Mouse (Mus musculus): ENCODE measurements around the gene Palm2.

The Palm2 gene

GRCm38 (mm10) chr4:57567666-57568206, 133.7 kb downstream of the Palm2 start, which contains the start of gene Pakap:
Gene Pakap (plus strand): TSS chr4:57568179.
- Histone ChIP-seq H3K27me3 (ENCODE audit: insufficient read depth, low read length) (peaks cover 62% of the 10 kb centered on the region), H3K4me3 (replicated peaks; ENCODE audit: low read length) (peak within 1 kb of the TSS; percentile 79), H3K4me1 (replicated peaks; ENCODE audit: low read depth, low read length) (peaks cover 10% of the 10 kb centered on the region), H3K9me3 (ENCODE audit: low read length) (no peaks in the 10 kb centered on the region), H3K36me3 (ENCODE audit: insufficient read depth, low read length) (no peaks in the 10 kb centered on the region)
- TF ChIP-seq CTCF (conservative IDR thresholded peaks at IDR 0.05; ENCODE audit: low read length) (no peak), NANOG (IDR thresholded peaks at IDR 0.05; ENCODE audit: borderline replicate concordance, low read length) (no peak), POU5F1 (IDR thresholded peaks at IDR 0.05; ENCODE audit: borderline replicate concordance, low read length) (no peak)

DNA sequence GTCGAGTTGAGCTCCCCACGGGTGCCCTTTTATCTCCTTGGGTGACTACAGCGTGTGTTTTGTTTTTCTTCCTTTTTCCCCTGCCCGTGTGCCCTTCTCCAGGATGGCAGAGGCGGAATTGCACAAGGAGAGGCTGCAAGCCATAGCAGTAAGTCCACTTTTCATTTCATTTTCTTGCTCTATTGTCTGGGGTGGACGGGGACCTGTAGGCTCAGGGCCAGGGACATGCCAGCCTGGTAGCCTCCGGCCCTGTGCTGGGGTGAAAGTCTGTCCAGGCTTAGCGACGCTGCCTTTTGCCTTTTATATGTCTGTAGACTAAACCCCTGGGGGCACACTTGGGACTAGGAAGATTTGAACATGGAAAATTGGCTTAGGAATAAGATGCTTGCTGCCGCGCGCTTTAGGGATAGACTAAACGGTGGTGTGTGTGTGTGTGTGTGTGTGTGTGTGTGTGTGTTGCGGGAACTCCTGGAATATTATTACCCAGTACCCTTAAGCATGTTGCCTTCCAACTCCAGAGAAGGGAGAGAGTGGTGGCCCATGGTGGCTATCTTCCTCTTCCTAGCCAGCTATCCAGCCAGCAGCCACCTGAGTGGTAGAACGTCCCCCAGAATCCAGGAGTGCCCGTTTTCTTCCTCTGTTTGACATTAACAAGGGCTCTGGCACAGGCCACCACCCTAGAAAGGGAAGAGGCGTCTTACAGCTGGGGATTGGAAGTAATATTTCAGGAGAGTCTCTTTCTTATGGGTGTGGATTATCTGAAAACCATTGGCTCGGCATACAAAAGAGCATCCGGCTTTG, 134.4 kb downstream of the Palm2 start:
- TF ChIP-seq CTCF (conservative IDR thresholded peaks at IDR 0.05; ENCODE audit: low read length), result no peak
- TF ChIP-seq NANOG (IDR thresholded peaks at IDR 0.05; ENCODE audit: borderline replicate concordance, low read length), result no peak
- no peak for TF ChIP-seq POU5F1 (IDR thresholded peaks at IDR 0.05; ENCODE audit: borderline replicate concordance, low read length)
- no peaks in the 10 kb centered on the region for H3K36me3 ChIP-seq (ENCODE audit: insufficient read depth, low read length)
- no peaks in the 10 kb centered on the region for H3K9me3 ChIP-seq (ENCODE audit: low read length)
- peak overlapping the region; percentile 79 for H3K4me3 ChIP-seq (replicated peaks; ENCODE audit: low read length)
- H3K27me3 ChIP-seq (ENCODE audit: insufficient read depth, low read length), result peaks cover 62% of the 10 kb centered on the region
- H3K4me1 ChIP-seq (replicated peaks; ENCODE audit: low read depth, low read length), result peaks cover 10% of the 10 kb centered on the region

- peaks cover 62% of the 10 kb centered on the region for H3K27me3 ChIP-seq (ENCODE audit: insufficient read depth, low read length)
- no peak overlapping the region for H3K4me3 ChIP-seq (replicated peaks; ENCODE audit: low read length)
- no peaks in the 10 kb centered on the region for H3K36me3 ChIP-seq (ENCODE audit: insufficient read depth, low read length)
- H3K9me3 ChIP-seq (ENCODE audit: low read length), result no peaks in the 10 kb centered on the region
- H3K4me1 ChIP-seq (replicated peaks; ENCODE audit: low read depth, low read length), result peaks cover 10% of the 10 kb centered on the region
- TF ChIP-seq CTCF (conservative IDR thresholded peaks at IDR 0.05; ENCODE audit: low read length), result no peak
- no peak for TF ChIP-seq POU5F1 (IDR thresholded peaks at IDR 0.05; ENCODE audit: borderline replicate concordance, low read length)
- TF ChIP-seq NANOG (IDR thresholded peaks at IDR 0.05; ENCODE audit: borderline replicate concordance, low read length), result no peak
These were observed 135.0 kb downstream of the Palm2 start for GRCm38 (mm10) chr4:57569069-57569355.

- Histone ChIP-seq H3K9me3 (ENCODE audit: low read length) (no peaks in the 10 kb centered on the region), H3K27me3 (ENCODE audit: insufficient read depth, low read length) (peaks cover 61% of the 10 kb centered on the region), H3K4me3 (replicated peaks; ENCODE audit: low read length) (no peak overlapping the region), H3K36me3 (ENCODE audit: insufficient read depth, low read length) (no peaks in the 10 kb centered on the region), H3K4me1 (replicated peaks; ENCODE audit: low read depth, low read length) (peaks cover 10% of the 10 kb centered on the region)
- TF ChIP-seq POU5F1 (IDR thresholded peaks at IDR 0.05; ENCODE audit: borderline replicate concordance, low read length) (no peak), CTCF (conservative IDR thresholded peaks at IDR 0.05; ENCODE audit: low read length) (no peak), NANOG (IDR thresholded peaks at IDR 0.05; ENCODE audit: borderline replicate concordance, low read length) (no peak)
These were observed 135.7 kb downstream of the Palm2 start for GRCm38 (mm10) chr4:57569711-57570110.

DNA sequence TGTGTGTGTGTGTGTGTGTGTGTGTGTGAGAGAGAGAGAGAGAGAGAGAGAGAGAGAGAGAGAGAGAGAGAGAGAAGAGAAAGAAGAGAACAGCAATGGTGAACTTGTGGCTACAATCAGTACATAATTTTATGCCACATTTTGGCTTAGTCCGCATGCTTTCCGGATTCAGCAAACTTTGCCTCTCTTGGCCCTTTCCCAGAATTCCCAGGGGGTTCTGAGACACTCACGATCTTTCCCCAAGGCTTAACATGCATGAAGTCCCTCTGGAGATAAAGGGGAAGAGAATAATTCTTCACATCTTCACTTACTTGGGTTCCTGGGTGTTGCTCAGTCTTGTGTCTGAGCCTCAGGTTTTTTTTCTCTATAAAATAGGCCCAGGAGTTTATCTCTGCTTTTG, 136.2 kb downstream of the Palm2 start:
- no peaks in the 10 kb centered on the region for H3K9me3 ChIP-seq (ENCODE audit: low read length)
- H3K27me3 ChIP-seq (ENCODE audit: insufficient read depth, low read length), result peaks cover 56% of the 10 kb centered on the region
- no peak overlapping the region for H3K4me3 ChIP-seq (replicated peaks; ENCODE audit: low read length)
- H3K36me3 ChIP-seq (ENCODE audit: insufficient read depth, low read length), result no peaks in the 10 kb centered on the region
- H3K4me1 ChIP-seq (replicated peaks; ENCODE audit: low read depth, low read length), result peaks cover 10% of the 10 kb centered on the region
- no peak for TF ChIP-seq POU5F1 (IDR thresholded peaks at IDR 0.05; ENCODE audit: borderline replicate concordance, low read length)
- TF ChIP-seq CTCF (conservative IDR thresholded peaks at IDR 0.05; ENCODE audit: low read length), result no peak
- TF ChIP-seq NANOG (IDR thresholded peaks at IDR 0.05; ENCODE audit: borderline replicate concordance, low read length), result no peak

- no peaks in the 10 kb centered on the region for H3K4me1 ChIP-seq (replicated peaks; ENCODE audit: low read depth, low read length)
- H3K36me3 ChIP-seq (ENCODE audit: insufficient read depth, low read length), result no peaks in the 10 kb centered on the region
- H3K9me3 ChIP-seq (ENCODE audit: low read length), result no peaks in the 10 kb centered on the region
- H3K4me3 ChIP-seq (replicated peaks; ENCODE audit: low read length), result no peak overlapping the region
- TF ChIP-seq POU5F1 (IDR thresholded peaks at IDR 0.05; ENCODE audit: borderline replicate concordance, low read length), result no peak
- no peak for TF ChIP-seq NANOG (IDR thresholded peaks at IDR 0.05; ENCODE audit: borderline replicate concordance, low read length)
- no peak for TF ChIP-seq CTCF (conservative IDR thresholded peaks at IDR 0.05; ENCODE audit: low read length)
- peaks cover 19% of the 10 kb centered on the region for H3K27me3 ChIP-seq (ENCODE audit: insufficient read depth, low read length)
These were observed 140.1 kb downstream of the Palm2 start for GRCm38 (mm10) chr4:57574181-57574580.

DNA sequence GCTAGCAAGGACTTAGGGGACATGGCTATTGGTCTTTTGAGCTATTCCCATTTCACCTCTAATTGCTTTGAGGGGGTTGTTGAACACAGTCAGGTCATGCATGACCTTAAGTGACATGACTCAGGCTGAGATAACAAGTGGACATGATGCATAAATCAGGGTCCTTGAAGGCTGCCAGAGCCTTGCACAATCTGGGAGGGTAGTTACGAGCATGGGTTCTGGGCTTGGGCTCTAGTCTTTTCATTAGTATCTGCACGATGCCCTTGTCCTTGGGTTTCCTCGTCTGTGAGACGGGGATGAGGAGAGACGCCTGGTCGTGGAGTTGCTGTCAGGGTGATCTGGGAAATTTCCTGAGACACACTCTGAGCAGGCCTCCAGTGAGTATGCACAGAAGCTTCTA, 140.6 kb downstream of the Palm2 start:
- peaks cover 14% of the 10 kb centered on the region for H3K27me3 ChIP-seq (ENCODE audit: insufficient read depth, low read length)
- no peaks in the 10 kb centered on the region for H3K4me1 ChIP-seq (replicated peaks; ENCODE audit: low read depth, low read length)
- TF ChIP-seq CTCF (conservative IDR thresholded peaks at IDR 0.05; ENCODE audit: low read length), result no peak
- TF ChIP-seq NANOG (IDR thresholded peaks at IDR 0.05; ENCODE audit: borderline replicate concordance, low read length), result no peak
- no peak for TF ChIP-seq POU5F1 (IDR thresholded peaks at IDR 0.05; ENCODE audit: borderline replicate concordance, low read length)
- no peaks in the 10 kb centered on the region for H3K36me3 ChIP-seq (ENCODE audit: insufficient read depth, low read length)
- no peaks in the 10 kb centered on the region for H3K9me3 ChIP-seq (ENCODE audit: low read length)
- H3K4me3 ChIP-seq (replicated peaks; ENCODE audit: low read length), result no peak overlapping the region

- Histone ChIP-seq H3K4me3 (replicated peaks; ENCODE audit: low read length) (no peak overlapping the region), H3K36me3 (ENCODE audit: insufficient read depth, low read length) (no peaks in the 10 kb centered on the region), H3K27me3 (ENCODE audit: insufficient read depth, low read length) (peaks cover 6% of the 10 kb centered on the region; the same call in 1 of the 2 replicates), H3K9me3 (ENCODE audit: low read length) (peaks cover 5% of the 10 kb centered on the region), H3K4me1 (replicated peaks; ENCODE audit: low read depth, low read length) (no peaks in the 10 kb centered on the region)
- TF ChIP-seq POU5F1 (IDR thresholded peaks at IDR 0.05; ENCODE audit: borderline replicate concordance, low read length) (no peak), NANOG (IDR thresholded peaks at IDR 0.05; ENCODE audit: borderline replicate concordance, low read length) (no peak), CTCF (conservative IDR thresholded peaks at IDR 0.05; ENCODE audit: low read length) (no peak)
These were observed 141.6 kb downstream of the Palm2 start for GRCm38 (mm10) chr4:57575686-57576085.

Measured in E14TG2a.4 (cell line).